Mouse (Mus musculus): ENCODE results near the gene Ltk.

Ltk gene

GRCm38 (mm10) chr2:119760251-119760650, at the start of gene Ltk:
Ltk (minus strand) TSS chr2:119760431.
- DNase-seq = no peak

- no peak for DNase-seq
Measured at GRCm38 (mm10) chr2:119808881-119809280, 48.6 kb upstream of the Ltk start.

GRCm38 (mm10) chr2:119808438-119808837, 48.2 kb upstream of the Ltk start:
- no peak for DNase-seq

GRCm38 (mm10) chr2:119805536-119805935, 45.3 kb upstream of the Ltk start:
- no peak for DNase-seq

- no peak for DNase-seq
Measured at GRCm38 (mm10) chr2:119804776-119805175, 44.5 kb upstream of the Ltk start.

- no peak for DNase-seq
Measured at GRCm38 (mm10) chr2:119804275-119804628, 44.0 kb upstream of the Ltk start.

- no peak for DNase-seq
Measured at GRCm38 (mm10) chr2:119803618-119804274, 43.5 kb upstream of the Ltk start.

GRCm38 (mm10) chr2:119802767-119803617, 42.8 kb upstream of the Ltk start:
- DNase-seq = peak; percentile 77

GRCm38 (mm10) chr2:119800876-119801846, 40.9 kb upstream of the Ltk start:
- peak; percentile 76 for DNase-seq

- DNase-seq = no peak
Measured at GRCm38 (mm10) chr2:119799961-119800550, 39.8 kb upstream of the Ltk start.

GRCm38 (mm10) chr2:119799181-119799960, 39.1 kb upstream of the Ltk start:
- DNase-seq = no peak

- no peak for DNase-seq
Measured at GRCm38 (mm10) chr2:119798246-119798927, 38.2 kb upstream of the Ltk start.

- no peak for DNase-seq
Measured at GRCm38 (mm10) chr2:119797279-119797783, 37.1 kb upstream of the Ltk start, which contains the start of gene Tyro3. Tyro3 (plus strand) TSS chr2:119797733.

- no peak for DNase-seq
Measured at GRCm38 (mm10) chr2:119789996-119790395, 29.8 kb upstream of the Ltk start.

- peak; percentile 69 for DNase-seq
Measured at GRCm38 (mm10) chr2:119787206-119787883, 27.1 kb upstream of the Ltk start, which contains the start of gene Rpap1. Rpap1 (minus strand) TSS chr2:119787537.

- no peak for DNase-seq
Measured at GRCm38 (mm10) chr2:119767246-119767645, 7.0 kb upstream of the Ltk start.

- DNase-seq = no peak
Measured at GRCm38 (mm10) chr2:119763924-119764323, 3.7 kb upstream of the Ltk start.

GRCm38 (mm10) chr2:119762276-119762675, 2.0 kb upstream of the Ltk start:
- DNase-seq = no peak

GRCm38 (mm10) chr2:119758844-119759835, 1.1 kb downstream of the Ltk start:
- DNase-seq = no peak

Data from layer of hippocampus, adult 9-11 months (tissue).